Mouse (Mus musculus): Measurements from ENCODE around the gene Prokr1. TPM values are rescaled to one million over a fixed set of nuclear protein-coding genes. Genes with fewer than 3 reads are reported as not detected.

Prokr1 gene
- polyA plus RNA-seq, 2 experiments: 2.9 to 4.9 TPM

DNA sequence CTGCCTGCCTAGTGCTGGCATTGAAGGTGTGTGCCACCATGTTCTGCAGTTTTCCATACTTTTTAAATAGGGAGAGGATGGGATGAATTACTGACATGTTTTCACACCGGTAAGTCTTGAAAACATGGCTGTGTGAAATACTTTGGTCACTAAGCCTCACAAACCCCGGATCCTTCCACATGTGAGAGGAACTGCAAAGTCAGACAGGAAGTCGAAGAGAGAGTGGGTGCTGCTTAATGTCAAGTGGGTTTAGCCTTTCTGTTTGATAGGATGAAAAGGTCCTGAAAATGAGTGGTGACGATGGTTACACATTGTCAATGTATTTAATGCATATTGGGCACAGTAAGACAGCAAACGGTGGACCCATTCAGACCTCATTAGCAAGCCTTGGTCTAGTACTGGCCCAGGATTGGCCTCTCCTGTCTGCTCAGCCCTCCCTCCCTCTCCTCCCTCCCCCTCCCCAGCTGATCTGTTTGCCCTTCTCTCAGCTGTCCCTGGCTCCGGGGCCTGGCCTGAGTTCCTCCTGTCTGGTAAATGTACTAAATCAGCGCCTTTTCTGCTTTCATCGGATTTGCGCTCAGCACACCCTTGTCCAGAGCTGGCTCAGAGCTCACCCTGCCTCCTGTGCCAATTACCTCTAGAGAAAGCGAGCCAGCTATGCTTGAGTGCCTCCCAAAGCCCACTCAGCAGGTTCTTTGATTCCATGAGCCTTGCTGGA is 6.7 kb upstream of the Prokr1 start:
- Histone ChIP-seq H3K36me3 (replicated peaks; ENCODE audit: control insufficient read depth, insufficient read depth, low read depth) (no peaks in the 10 kb centered on the region), H3K4me1 (replicated peaks; ENCODE audit: control insufficient read depth in 2 of 2, insufficient read depth in 2 of 2, low read length in 1 of 2) (no peaks in the 10 kb centered on the region), H3K9me3 (ENCODE audit: control insufficient read depth, low read length) (no peaks in the 10 kb centered on the region), H3K4me2 (ENCODE audit: low read depth) (no peak overlapping the region), H3K27ac (no peak overlapping the region), H3K4me3 (ENCODE audit: insufficient read depth in 1 of 2, low read depth in 2 of 2, low read length in 2 of 2) (no peak overlapping the region), H3K27me3 (ENCODE audit: control insufficient read depth, insufficient read depth, low read length) (no peaks in the 10 kb centered on the region), H3K9ac (replicated peaks) (no peak overlapping the region)
- 49% methylated on average over 10 of the region's 10 CpGs for WGBS (ENCODE audit: insufficient replicate concordance)
- ATAC-seq (ENCODE audit: insufficient read depth) (no peak), DNase-seq (ENCODE audit: low read depth in 3 of 3, low spot score in 3 of 3) (no peak)
- TF ChIP-seq EP300 (IDR thresholded peaks at IDR 0.05; ENCODE audit: low read depth) (no peak), CTCF (IDR thresholded peaks at IDR 0.05; ENCODE audit: low read depth) (no peak)

DNA sequence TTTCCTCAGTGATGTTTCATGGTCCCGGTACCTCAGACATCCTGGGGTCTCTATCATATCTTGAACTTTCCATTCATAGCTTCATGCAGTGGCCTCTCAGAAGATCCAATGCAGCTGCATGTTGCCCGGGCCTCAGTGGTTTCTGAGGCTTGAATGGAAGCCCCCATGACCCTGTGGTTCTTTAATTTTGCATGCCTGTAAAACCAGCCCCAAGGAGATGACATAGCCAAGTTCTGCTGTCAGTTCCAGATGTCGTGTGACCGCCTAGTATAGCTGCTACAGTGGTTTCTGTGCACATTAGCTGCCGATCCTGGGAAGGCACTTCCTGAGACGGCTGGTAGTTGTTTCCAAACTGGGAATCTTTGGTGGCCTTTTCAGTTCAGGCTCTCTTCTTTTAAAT is 3.6 kb upstream of the Prokr1 start:
- 58% methylated on average over 6 of the region's 6 CpGs for WGBS (ENCODE audit: insufficient replicate concordance)
- H3K27me3 ChIP-seq (ENCODE audit: control insufficient read depth, insufficient read depth, low read length): no peaks in the 10 kb centered on the region; the same call in 1 of the 2 replicates
- no peaks in the 10 kb centered on the region for H3K36me3 ChIP-seq (replicated peaks; ENCODE audit: control insufficient read depth, insufficient read depth, low read depth)
- no peak for TF ChIP-seq CTCF (IDR thresholded peaks at IDR 0.05; ENCODE audit: low read depth)
- TF ChIP-seq EP300 (IDR thresholded peaks at IDR 0.05; ENCODE audit: low read depth): no peak
- ATAC-seq (ENCODE audit: insufficient read depth) (no peak), DNase-seq (ENCODE audit: low read depth in 3 of 3, low spot score in 3 of 3) (no peak)
- H3K4me1 ChIP-seq (replicated peaks; ENCODE audit: control insufficient read depth in 2 of 2, insufficient read depth in 2 of 2, low read length in 1 of 2): peaks cover 10 to 13% of the 10 kb centered on the region in 2 experiments
- no peak overlapping the region for H3K4me3 ChIP-seq (ENCODE audit: insufficient read depth in 1 of 2, low read depth in 2 of 2, low read length in 2 of 2)
- no peaks in the 10 kb centered on the region for H3K9me3 ChIP-seq (ENCODE audit: control insufficient read depth, low read length)
- H3K9ac ChIP-seq (replicated peaks): no peak overlapping the region
- no peak overlapping the region for H3K27ac ChIP-seq
- H3K4me2 ChIP-seq (ENCODE audit: low read depth): no peak overlapping the region

DNA sequence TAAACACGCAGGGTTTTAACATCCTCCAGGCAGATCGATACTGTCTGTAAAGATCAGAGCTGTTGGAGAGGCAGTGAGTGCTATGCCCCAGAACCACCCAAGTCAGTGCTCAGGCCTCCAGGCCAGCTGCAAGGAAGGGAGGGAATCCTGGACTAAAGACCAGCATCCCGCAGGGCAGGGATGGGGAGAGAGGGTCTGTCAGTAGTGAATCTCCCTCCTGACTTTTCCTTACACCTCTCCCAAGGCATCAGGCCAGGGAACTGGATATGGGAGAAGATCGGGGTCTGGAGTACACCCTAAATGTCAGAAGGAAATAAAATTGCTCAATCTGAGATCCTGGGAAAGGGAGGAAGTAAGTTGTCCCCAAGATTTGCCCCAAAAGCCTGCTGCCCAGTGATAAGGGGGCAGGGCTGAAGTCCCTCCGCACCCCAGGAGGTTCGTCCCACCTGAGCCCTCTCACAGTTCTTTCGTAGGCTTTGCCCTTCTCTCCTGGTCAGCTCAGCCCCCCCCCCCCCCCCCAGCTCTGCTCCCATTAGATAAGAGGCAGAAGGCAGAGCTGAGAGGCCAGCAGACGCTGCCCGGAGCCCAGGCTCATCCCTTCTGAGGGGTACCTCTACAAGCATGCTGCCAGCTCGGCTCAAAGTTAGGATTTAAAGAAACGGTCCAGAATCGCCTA is 687 bp downstream of the Prokr1 start:
- ATAC-seq (ENCODE audit: insufficient read depth) (peak; percentile 76), DNase-seq (ENCODE audit: low read depth in 3 of 3, low spot score in 3 of 3) (peak in 2 of 3 experiments; percentile 24 to 41)
- no peaks in the 10 kb centered on the region for H3K9me3 ChIP-seq (ENCODE audit: control insufficient read depth, low read length)
- H3K36me3 ChIP-seq (replicated peaks; ENCODE audit: control insufficient read depth, insufficient read depth, low read depth): no peaks in the 10 kb centered on the region; the same call in 1 of the 2 replicates
- H3K4me2 ChIP-seq (ENCODE audit: low read depth): peak overlapping the region; percentile 76
- H3K27ac ChIP-seq: peak overlapping the region; percentile 2
- H3K27me3 ChIP-seq (ENCODE audit: control insufficient read depth, insufficient read depth, low read length): no peaks in the 10 kb centered on the region; the same call in 1 of the 2 replicates
- peak; percentile 28; the same call in 1 of the 2 replicates for TF ChIP-seq EP300 (IDR thresholded peaks at IDR 0.05; ENCODE audit: low read depth)
- TF ChIP-seq CTCF (IDR thresholded peaks at IDR 0.05; ENCODE audit: low read depth): no peak
- H3K9ac ChIP-seq (replicated peaks): peak overlapping the region; percentile 77
- peaks cover 33% of the 10 kb centered on the region in 2 experiments for H3K4me1 ChIP-seq (replicated peaks; ENCODE audit: control insufficient read depth in 2 of 2, insufficient read depth in 2 of 2, low read length in 1 of 2)
- H3K4me3 ChIP-seq (ENCODE audit: insufficient read depth in 1 of 2, low read depth in 2 of 2, low read length in 2 of 2): peak overlapping the region; percentile 65 to 77
- 14% methylated on average over 12 of the region's 12 CpGs for WGBS (ENCODE audit: insufficient replicate concordance)

- H3K36me3 ChIP-seq (replicated peaks; ENCODE audit: control insufficient read depth, insufficient read depth, low read depth): no peaks in the 10 kb centered on the region; the same call in none of the 2 replicates
- no peaks in the 10 kb centered on the region for H3K27me3 ChIP-seq (ENCODE audit: control insufficient read depth, insufficient read depth, low read length)
- DNase-seq (ENCODE audit: low read depth in 3 of 3, low spot score in 3 of 3) (no peak), ATAC-seq (ENCODE audit: insufficient read depth) (no peak)
- H3K4me1 ChIP-seq (replicated peaks; ENCODE audit: control insufficient read depth in 2 of 2, insufficient read depth in 2 of 2, low read length in 1 of 2): peaks cover 53 to 55% of the 10 kb centered on the region in 2 experiments
- WGBS (ENCODE audit: insufficient replicate concordance): 74% methylated on average over 7 of the region's 7 CpGs
- H3K4me2 ChIP-seq (ENCODE audit: low read depth): peak overlapping the region; percentile 49
- H3K4me3 ChIP-seq (ENCODE audit: insufficient read depth in 1 of 2, low read depth in 2 of 2, low read length in 2 of 2): no peak overlapping the region
- peak overlapping the region; percentile 23 for H3K9ac ChIP-seq (replicated peaks)
- H3K9me3 ChIP-seq (ENCODE audit: control insufficient read depth, low read length): no peaks in the 10 kb centered on the region
- H3K27ac ChIP-seq: peak overlapping the region; percentile 99
- TF ChIP-seq CTCF (IDR thresholded peaks at IDR 0.05; ENCODE audit: low read depth) (no peak), EP300 (IDR thresholded peaks at IDR 0.05; ENCODE audit: low read depth) (no peak)
These were observed 6.6 kb downstream of the Prokr1 start for GRCm38 (mm10) chr6:87583991-87584390.

DNA sequence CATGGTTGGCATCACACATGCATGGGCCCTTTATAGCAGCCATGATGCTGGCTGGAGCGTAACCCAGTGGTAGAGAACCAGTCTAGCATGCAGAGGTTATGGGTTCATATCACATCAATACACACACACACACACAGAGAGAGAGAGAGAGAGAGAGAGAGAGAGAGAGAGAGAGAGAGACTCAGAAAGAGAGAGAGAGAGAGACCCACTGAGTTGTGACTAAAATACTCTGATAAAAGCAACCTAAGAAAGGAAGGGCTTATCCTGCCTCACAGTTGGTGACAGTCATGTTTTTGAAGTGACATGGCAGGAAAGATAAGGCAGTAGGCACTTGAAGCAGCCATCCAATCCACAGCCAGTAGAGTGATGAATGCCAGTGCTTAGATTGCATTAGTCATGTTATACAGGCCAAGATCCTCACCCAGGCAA is 7.3 kb downstream of the Prokr1 start:
- Histone ChIP-seq H3K9ac (replicated peaks) (peak overlapping the region; percentile 64), H3K27ac (peak overlapping the region; percentile 99), H3K4me2 (ENCODE audit: low read depth) (peak overlapping the region; percentile 79), H3K4me1 (replicated peaks; ENCODE audit: control insufficient read depth in 2 of 2, insufficient read depth in 2 of 2, low read length in 1 of 2) (peaks cover 53 to 55% of the 10 kb centered on the region in 2 experiments), H3K4me3 (ENCODE audit: insufficient read depth in 1 of 2, low read depth in 2 of 2, low read length in 2 of 2) (peak overlapping the region; percentile 3 to 41; a peak in 3 of 4 replicates), H3K36me3 (replicated peaks; ENCODE audit: control insufficient read depth, insufficient read depth, low read depth) (no peaks in the 10 kb centered on the region; the same call in none of the 2 replicates), H3K9me3 (ENCODE audit: control insufficient read depth, low read length) (no peaks in the 10 kb centered on the region), H3K27me3 (ENCODE audit: control insufficient read depth, insufficient read depth, low read length) (no peaks in the 10 kb centered on the region)
- ATAC-seq (ENCODE audit: insufficient read depth) (peak; percentile 97), DNase-seq (ENCODE audit: low read depth in 3 of 3, low spot score in 3 of 3) (peak; percentile 94 to 95 (median 94))
- TF ChIP-seq CTCF (IDR thresholded peaks at IDR 0.05; ENCODE audit: low read depth) (peak; percentile 54), EP300 (IDR thresholded peaks at IDR 0.05; ENCODE audit: low read depth) (peak; percentile 99)
- WGBS (ENCODE audit: insufficient replicate concordance): 19% methylated on average over 1 of the region's 1 CpGs

Data from liver, embryonic 14.5 days (tissue).